Mouse (Mus musculus): ENCODE data around the gene Gbx1.
"Not testable (repeated sequence)": the region's sequence is repeated elsewhere in the genome, so short reads cannot be mapped to it uniquely, and the experiment has no call there.

Gbx1 gene

GRCm38 (mm10) chr5:24526889-24527230 is at the start of gene Gbx1:
Gene Gbx1 (minus strand): TSS chr5:24527202.
- no peak for DNase-seq (ENCODE audit: low spot score)

- no peak for DNase-seq (ENCODE audit: low spot score)
Measured at GRCm38 (mm10) chr5:24576801-24577182, 49.8 kb upstream of the Gbx1 start.

- no peak for DNase-seq (ENCODE audit: low spot score)
Measured at GRCm38 (mm10) chr5:24575948-24576347, 48.9 kb upstream of the Gbx1 start.

DNA sequence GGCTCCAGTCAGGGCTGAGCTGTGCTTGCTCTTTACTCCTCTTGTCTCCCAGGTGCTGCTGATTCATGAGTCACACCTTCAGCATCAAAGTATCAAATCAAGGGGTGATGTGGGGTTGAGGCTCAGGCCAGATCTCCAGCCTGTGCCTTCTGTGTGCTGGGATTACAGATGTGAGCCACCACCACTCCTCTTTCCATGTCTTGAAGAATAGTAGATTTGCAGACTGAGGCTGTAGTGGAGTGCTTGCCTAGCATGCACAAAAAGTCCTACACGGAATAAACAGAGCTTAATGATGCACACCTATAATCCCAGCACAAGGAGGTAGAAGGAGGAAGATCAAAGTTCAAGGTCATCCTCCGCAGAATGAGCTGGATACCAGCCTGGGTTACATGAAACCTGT is 29.7 kb upstream of the Gbx1 start, which contains the start of gene 4931409K22Rik:
TSS of gene 4931409K22Rik (minus strand) at position 101 of the 400 bp plus-strand sequence.
- DNase-seq (ENCODE audit: low spot score), result no peak

- DNase-seq (ENCODE audit: low spot score), result not testable (repeated sequence)
Measured at GRCm38 (mm10) chr5:24555335-24555734, 28.3 kb upstream of the Gbx1 start.

DNA sequence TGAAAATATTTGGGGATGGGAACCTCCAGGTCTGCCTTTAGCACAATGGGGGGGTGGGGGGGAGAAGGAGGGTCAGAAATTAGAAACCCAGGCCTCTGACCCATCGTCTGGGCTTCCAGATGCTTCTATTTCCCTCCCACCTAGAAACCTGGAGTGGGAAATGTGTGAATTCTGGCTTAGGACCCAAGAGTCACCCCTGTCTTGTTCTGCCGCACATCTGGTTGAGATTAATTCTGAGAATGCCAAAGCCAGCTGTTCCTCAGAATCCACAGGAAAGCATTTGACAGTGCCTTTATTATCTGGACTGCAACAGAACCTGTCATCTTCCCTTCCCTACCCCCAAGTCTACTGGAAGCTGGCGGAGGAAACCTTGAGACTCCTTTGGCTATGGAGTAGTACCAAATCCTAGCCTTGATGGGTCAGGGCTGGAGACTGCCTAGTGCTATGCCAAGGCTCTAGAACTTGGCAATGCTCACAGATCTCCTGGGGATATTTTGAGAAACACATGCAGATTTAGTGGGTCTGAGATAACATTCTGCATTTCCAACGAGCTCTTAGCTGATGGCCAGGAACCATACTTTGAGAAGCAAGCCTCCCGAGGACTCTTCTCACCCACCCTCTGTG is 26.7 kb upstream of the Gbx1 start:
- DNase-seq (ENCODE audit: low spot score), result no peak

DNA sequence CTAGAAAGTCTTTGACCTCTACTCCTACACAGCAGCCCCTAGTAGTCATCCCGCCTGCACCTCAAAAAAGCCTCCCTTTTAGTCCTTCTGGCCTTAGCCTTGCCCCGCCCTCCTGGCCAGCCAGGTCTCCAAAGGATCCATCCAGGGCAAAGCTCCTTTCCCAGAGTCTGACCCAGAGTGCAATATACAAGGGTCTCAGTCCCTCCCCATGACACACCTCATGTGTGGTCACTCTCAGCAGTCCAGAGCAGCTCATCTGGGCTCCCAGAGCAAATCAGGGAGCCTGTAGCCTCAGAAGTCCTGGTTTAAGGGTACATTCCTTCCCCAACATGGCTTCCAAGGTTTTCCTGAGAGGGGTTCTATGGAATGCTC is 24.3 kb upstream of the Gbx1 start:
- no peak for DNase-seq (ENCODE audit: low spot score)

GRCm38 (mm10) chr5:24550598-24551316 is 23.8 kb upstream of the Gbx1 start:
- DNase-seq (ENCODE audit: low spot score), result peak; percentile 35

DNA sequence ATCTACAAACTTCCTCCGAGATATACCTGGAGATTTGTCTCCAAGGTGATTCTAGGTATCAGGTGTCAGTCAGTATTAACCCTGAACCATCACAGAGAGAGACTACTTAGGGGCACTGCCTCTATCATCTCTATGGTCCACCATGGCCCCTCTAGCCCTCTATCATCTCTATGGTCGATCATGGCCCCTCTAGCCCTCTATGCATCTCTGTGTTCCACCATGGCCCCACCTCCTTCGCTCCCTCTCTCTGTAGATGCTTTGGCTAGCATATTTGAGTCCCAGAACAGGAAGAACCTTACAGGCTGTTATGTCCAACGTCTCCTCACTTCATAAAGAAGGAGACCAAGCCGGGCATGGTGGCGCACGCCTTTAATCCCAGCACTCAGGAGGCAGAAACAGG is 15.6 kb upstream of the Gbx1 start:
- no peak for DNase-seq (ENCODE audit: low spot score)

- DNase-seq (ENCODE audit: low spot score), result no peak
Measured at GRCm38 (mm10) chr5:24541144-24541569, 14.2 kb upstream of the Gbx1 start.

GRCm38 (mm10) chr5:24540387-24541143 is 13.6 kb upstream of the Gbx1 start, which contains the start of gene Asb10:
Gene Asb10 (minus strand): TSS chr5:24540978.
- DNase-seq (ENCODE audit: low spot score), result no peak

DNA sequence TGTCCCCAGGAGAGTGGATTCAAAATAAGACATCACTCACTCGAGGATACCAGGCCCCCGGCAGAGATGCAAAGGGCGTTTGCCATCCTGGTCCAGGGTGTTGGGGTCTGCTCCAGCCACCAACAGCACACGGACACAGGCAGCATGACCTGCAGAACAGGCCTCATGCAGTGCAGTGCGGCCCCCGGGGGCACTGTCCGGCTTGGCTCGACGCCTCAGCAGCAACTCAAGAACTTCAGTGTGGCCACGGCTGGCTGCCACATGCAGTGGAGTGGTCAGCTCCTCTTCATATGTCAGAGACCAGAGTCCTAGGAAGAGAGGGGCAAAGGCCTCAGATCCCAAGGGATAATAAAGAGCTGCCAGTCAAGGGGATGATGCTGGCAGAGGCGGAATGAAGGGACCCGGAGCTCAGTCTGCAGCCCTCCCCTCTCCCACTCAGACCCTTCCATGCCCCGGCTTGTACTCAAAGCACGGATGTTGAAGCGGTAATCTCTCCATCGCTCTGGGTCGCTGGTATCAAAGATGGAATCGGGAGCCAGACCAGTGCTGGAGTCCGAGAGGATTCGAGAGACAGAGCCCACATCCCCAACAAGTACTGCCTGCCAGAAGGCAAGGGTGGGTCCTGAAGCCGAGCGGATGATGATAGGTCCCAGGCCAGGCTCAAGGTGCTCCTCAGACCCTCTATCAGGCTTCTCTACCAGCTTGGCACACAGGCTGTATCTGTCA is 12.7 kb upstream of the Gbx1 start:
- no peak for DNase-seq (ENCODE audit: low spot score)

- DNase-seq (ENCODE audit: low spot score), result no peak
Measured at GRCm38 (mm10) chr5:24537618-24538017, 10.6 kb upstream of the Gbx1 start.

- no peak for DNase-seq (ENCODE audit: low spot score)
Measured at GRCm38 (mm10) chr5:24536511-24536910, 9.5 kb upstream of the Gbx1 start.

- DNase-seq (ENCODE audit: low spot score), result no peak
Measured at GRCm38 (mm10) chr5:24535731-24536130, 8.7 kb upstream of the Gbx1 start.

- DNase-seq (ENCODE audit: low spot score), result no peak
Measured at GRCm38 (mm10) chr5:24534292-24534691, 7.3 kb upstream of the Gbx1 start.

DNA sequence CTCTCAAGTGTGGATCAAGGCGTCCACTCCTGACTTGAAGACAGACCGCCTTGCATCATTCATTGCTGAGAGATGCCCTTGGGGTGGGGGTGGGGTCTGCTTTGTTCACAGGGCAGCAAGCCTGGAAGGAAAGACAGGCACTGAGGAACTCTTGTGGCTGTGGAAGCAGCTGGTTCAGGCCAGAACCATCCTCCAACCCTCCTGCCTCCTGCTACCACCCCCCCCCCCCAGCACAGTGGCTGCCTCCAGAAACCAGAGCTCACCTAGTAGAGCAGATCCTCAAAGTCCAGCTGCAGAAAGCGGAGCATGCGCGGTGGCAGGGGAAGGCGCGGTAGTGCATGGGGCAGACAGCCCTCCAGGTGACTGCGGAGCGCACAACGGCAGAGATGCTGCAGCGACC is 6.4 kb upstream of the Gbx1 start:
- no peak for DNase-seq (ENCODE audit: low spot score)

GRCm38 (mm10) chr5:24530042-24530689 is 3.2 kb upstream of the Gbx1 start:
- DNase-seq (ENCODE audit: low spot score), result peak; percentile 92

DNA sequence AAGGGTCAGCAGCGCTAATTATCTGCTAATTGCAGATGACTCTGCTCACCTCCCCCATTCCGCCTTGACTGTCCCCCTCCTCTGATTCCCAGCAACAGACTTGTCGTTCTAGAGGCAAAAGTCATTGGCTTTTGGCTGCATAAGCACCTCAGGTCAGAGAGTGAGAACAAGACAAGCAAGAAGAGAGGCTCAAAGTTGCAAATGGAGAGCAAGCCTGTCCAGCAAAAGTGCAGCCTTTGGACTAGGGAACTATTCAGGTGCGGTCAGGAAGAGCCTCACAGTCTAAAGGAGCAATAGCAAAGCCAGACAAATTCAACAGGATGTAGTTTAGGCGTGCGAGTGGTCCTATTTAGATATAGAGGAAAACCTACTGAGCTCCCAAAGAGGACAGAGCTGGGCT is 778 bp upstream of the Gbx1 start:
- DNase-seq (ENCODE audit: low spot score), result no peak

GRCm38 (mm10) chr5:24526190-24526888 is 663 bp downstream of the Gbx1 start:
- no peak for DNase-seq (ENCODE audit: low spot score)

Data from ovary, postnatal 10 days (tissue).